Mouse (Mus musculus) G1E (cell line): ENCODE data around the gene Terb2. TPM values are rescaled to one million over a fixed set of nuclear protein-coding genes. Genes with fewer than 3 reads are reported as not detected.

Experiments
- ATAC-seq: 2 replicates; pipeline ENCODE4 v1.8.0; 2016; ENCODE audit warnings: mild to moderate bottlenecking; ENCODE audit not compliant: insufficient number of reproducible peaks, poor library complexity, low FRiP score, severe bottlenecking; ENCODE audit errors: extremely low read depth
- DNase-seq: peaks from one replicate; pipeline ENCODE4 v3.0.0; 2012; ENCODE audit warnings: low spot score
- H3K27me3 ChIP-seq: 2 replicates; pipeline ENCODE4 v1.6.1; 2012; ENCODE audit warnings: mild to moderate bottlenecking, low read length, inconsistent platforms; ENCODE audit not compliant: insufficient read depth
- H3K36me3 ChIP-seq: replicated peaks from 2 replicates; pipeline ENCODE3; 2012; ENCODE audit warnings: mild to moderate bottlenecking, inconsistent platforms
- H3K4me1 ChIP-seq: 2 replicates; pipeline ENCODE4 v1.6.1; 2012; ENCODE audit warnings: low read depth, low read length, inconsistent platforms, mixed read lengths; ENCODE audit not compliant: insufficient read depth
- H3K4me3 ChIP-seq: 2 replicates; pipeline ENCODE4 v1.5.1; 2012; ENCODE audit warnings: low read depth, mild to moderate bottlenecking, inconsistent platforms, low read length, moderate library complexity, mixed read lengths
- H3K9me3 ChIP-seq: replicated peaks from 2 replicates; pipeline ENCODE4 v1.6.1; 2012; ENCODE audit warnings: inconsistent platforms
- CTCF ChIP-seq: IDR thresholded peaks from 2 replicates; pipeline ENCODE4 v1.5.1; 2012; ENCODE audit warnings: low read depth, low read length, inconsistent platforms, mixed read lengths
- GATA1 ChIP-seq: IDR thresholded peaks from 2 replicates; pipeline ENCODE4 v1.6.1; 2012; ENCODE audit warnings: borderline replicate concordance, low read length, inconsistent platforms, mixed read lengths
- GATA2 ChIP-seq: IDR thresholded peaks from 2 replicates; pipeline ENCODE4 v1.6.1; 2012; ENCODE audit warnings: low read depth, low read length, inconsistent platforms, borderline replicate concordance
- POLR2AphosphoS5 ChIP-seq: IDR thresholded peaks from 2 replicates; pipeline ENCODE4 v1.6.1; 2012; ENCODE audit warnings: low read depth, low read length, inconsistent platforms; ENCODE audit not compliant: insufficient replicate concordance
- TAL1 ChIP-seq: conservative IDR thresholded peaks from 2 replicates; pipeline ENCODE4 v1.6.1; 2012; ENCODE audit warnings: low read depth, low read length, inconsistent platforms, mixed read lengths
- polyA plus RNA-seq: library from polyadenylated mRNA; stranded (reverse); fragments of >175 nt; gene quantifications from 2 replicates; pipeline ENCODE4 v1.2.3, GENCODE M21; 2012
- total RNA-seq, 2 experiments: library from RNA; stranded (forward) in 1 of 2; stranded (reverse) in 1 of 2; fragments of 200-1000 nt in 1 of 2; fragments of >200 nt in 1 of 2; fragmentation: Nextera tagmentation in 1 of 2; gene quantifications; 2 replicates each; pipeline ENCODE4 v1.2.3; 2014 to 2017

The Terb2 gene
- total and polyA plus RNA-seq, 3 experiments = not detected

DNA sequence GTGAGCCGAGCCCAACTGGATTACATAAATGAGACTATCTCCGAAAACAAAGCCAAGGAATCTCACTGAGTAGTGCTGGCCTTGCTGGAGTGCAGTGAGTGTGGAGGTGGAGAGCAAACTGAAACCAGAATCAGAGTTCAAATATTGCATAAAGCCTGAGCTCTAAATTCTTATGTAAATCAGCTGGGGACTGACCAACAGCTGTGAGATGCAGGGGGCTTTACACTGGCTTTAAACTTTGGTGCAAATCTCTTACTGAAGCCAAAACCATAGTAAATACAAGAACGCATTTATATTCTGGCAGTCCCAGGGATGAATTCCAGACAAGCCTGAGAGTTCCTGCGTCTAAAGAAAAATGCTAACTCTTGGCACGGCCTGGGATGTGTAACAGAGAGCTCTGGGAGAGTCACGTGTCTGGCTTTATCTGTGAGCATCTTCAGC, 27.7 kb upstream of the Terb2 start:
- Histone ChIP-seq H3K4me1 (peaks cover 23% of the 10 kb centered on the region), H3K4me3 (no peak overlapping the region), H3K9me3 (no peaks in the 10 kb centered on the region), H3K36me3 (peaks cover 28% of the 10 kb centered on the region), H3K27me3 (peaks cover 4% of the 10 kb centered on the region; the same call in 1 of the 2 replicates)
- no peak for DNase-seq
- TF ChIP-seq TAL1 = no peak
- no peak for ATAC-seq

DNA sequence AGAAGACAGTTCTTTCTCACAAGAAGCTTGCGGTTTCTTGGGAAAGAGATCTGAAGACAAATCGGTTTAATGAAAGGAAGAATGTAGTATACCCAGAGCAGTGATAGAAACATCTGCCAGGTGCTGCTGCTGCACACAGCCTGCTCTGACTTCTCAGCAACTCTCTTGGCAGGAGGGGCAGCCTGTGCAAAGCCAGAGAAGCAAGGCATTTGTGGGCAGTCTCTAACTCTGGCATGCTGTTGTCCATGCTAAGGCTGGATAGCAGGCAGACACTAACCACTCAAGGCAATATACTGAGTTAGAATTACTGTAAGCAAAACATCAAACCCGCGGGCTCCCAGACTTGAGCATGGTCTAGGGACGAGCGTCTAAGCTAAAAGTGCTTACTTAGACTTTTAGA, 26.4 kb upstream of the Terb2 start:
- ATAC-seq = no peak
- no peak overlapping the region for H3K4me3 ChIP-seq
- H3K27me3 ChIP-seq = peaks cover 4% of the 10 kb centered on the region; the same call in 1 of the 2 replicates
- no peak for TF ChIP-seq POLR2AphosphoS5
- no peak for TF ChIP-seq CTCF
- TF ChIP-seq GATA2 = no peak
- no peak for TF ChIP-seq GATA1
- TF ChIP-seq TAL1 = no peak
- peaks cover 17% of the 10 kb centered on the region for H3K36me3 ChIP-seq
- peaks cover 22% of the 10 kb centered on the region for H3K4me1 ChIP-seq
- H3K9me3 ChIP-seq = no peaks in the 10 kb centered on the region
- DNase-seq = no peak

DNA sequence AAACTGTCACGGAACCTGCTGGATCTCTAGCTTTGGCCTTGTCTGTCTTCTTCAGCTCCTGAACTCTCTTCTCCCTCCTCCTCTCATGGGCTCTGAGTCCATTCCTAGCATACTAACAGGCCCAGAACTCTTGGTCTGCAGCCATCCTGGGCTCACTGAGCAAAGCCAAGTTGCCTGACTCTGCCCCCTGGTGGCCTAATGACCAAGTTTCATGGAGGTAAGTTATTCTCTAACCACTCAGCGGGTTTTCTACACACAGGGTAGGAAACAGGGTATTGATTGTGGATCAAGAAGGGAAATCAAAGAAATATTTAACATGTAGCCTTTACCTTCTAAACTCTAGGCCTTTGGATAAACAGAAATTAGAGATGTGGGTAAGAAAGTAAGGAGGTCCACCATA, 25.4 kb upstream of the Terb2 start, which contains the start of gene Trim69:
TSS of gene Trim69 (plus strand) at position 21 of the 400 bp plus-strand sequence.
- DNase-seq = peak; percentile 50
- Histone ChIP-seq H3K36me3 (peaks cover 7% of the 10 kb centered on the region), H3K4me1 (peaks cover 13% of the 10 kb centered on the region), H3K9me3 (no peaks in the 10 kb centered on the region), H3K4me3 (no peak within 1 kb of the TSS), H3K27me3 (peaks cover 4% of the 10 kb centered on the region; the same call in 1 of the 2 replicates)
- peak; percentile 73; the same call in 1 of the 2 replicates for ATAC-seq
- TF ChIP-seq CTCF (peak; percentile 48; the same call in 1 of the 2 replicates), TAL1 (no peak)

DNA sequence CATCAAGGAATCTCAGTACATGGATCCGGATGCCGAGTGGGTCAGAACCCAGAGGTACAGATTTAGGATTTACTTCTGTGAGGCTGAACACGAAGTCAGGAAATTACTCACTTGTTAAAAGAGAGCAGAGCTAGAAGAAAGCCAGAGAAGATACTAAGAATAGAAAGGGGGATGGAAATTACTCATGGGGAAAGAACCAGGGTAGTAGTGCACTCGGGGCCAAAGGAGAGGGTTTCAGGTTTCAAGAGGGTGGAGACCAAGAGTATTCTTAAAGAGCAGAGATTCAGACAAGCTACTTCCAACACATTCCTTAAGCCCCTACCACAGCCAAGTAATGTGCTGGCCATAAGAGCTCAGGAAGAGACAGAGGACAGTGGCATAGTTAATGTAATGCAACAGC, 24.5 kb upstream of the Terb2 start:
- peaks cover under 1% of the 10 kb centered on the region for H3K36me3 ChIP-seq
- no peaks in the 10 kb centered on the region for H3K9me3 ChIP-seq
- DNase-seq (no peak), ATAC-seq (no peak)
- H3K4me3 ChIP-seq = no peak overlapping the region
- TF ChIP-seq GATA1 (no peak), CTCF (no peak), GATA2 (no peak), POLR2AphosphoS5 (no peak)
- peaks cover 6% of the 10 kb centered on the region for H3K27me3 ChIP-seq
- H3K4me1 ChIP-seq = peaks cover 6% of the 10 kb centered on the region

DNA sequence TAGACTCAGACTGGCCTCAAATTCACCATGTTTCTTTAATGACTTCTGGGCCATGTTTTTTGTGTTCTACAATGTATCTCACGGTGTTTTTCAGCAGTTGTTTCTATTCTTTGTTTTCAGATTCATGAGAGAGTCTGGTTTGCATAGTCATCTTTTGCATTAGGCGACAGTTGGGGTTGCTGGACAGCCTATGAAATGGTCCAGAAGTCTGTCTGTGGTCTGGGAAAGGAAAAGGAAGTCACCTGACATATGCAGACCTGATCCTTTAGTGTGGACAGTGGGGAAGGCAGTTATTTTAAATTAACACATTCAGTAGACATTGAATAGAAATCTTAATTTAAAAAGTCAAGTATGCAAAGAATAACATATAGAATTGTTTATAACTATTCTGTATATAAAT, 23.5 kb upstream of the Terb2 start:
- TF ChIP-seq POLR2AphosphoS5 (no peak), GATA1 (no peak), TAL1 (no peak), CTCF (no peak), GATA2 (no peak)
- DNase-seq = no peak
- Histone ChIP-seq H3K9me3 (no peaks in the 10 kb centered on the region), H3K4me3 (no peak overlapping the region), H3K4me1 (peaks cover 6% of the 10 kb centered on the region; the same call in 1 of the 2 replicates), H3K27me3 (peaks cover 6% of the 10 kb centered on the region), H3K36me3 (no peaks in the 10 kb centered on the region)
- no peak for ATAC-seq

DNA sequence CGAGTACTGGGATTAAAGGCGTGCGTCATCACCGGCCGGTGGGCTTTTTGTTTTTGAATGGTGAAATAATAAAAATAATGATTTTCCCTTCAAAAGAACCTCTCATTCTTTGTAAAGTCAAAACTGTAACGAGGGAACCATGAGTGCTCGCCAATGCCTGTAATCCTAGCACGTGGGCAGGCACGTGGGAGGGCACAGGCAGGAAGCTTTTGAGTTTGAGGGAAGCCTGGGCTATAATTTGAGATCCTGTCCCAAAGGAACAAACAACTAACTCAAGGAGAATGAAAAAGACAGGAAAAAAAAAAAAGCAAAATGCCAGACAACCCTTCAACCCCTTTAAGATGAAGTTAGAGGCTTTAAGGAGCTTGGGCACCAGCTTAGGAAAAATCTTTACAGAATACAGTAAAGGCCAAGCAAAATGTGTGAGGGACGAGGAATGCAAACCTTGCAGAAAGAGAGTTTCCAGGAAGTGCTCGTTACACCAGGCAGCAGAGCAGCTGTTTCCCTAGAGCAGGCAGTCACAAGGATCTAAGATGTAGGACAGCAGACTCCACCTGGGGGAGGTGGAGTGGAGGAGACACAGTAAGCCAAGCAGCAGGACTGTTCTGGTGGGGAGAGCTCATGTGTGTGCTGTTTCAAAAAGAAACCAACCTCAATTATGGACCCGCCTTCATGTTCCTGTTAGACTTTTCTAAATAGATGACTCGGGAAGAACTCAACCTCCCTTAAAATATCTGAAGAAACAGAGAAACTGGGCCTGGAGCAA, 22.5 kb upstream of the Terb2 start:
- H3K4me3 ChIP-seq = no peak overlapping the region
- TF ChIP-seq CTCF (no peak), GATA2 (no peak), POLR2AphosphoS5 (no peak), GATA1 (no peak), TAL1 (no peak)
- peaks cover 6% of the 10 kb centered on the region; the same call in 1 of the 2 replicates for H3K4me1 ChIP-seq
- H3K27me3 ChIP-seq = peaks cover 6% of the 10 kb centered on the region
- ATAC-seq = no peak
- no peaks in the 10 kb centered on the region for H3K36me3 ChIP-seq
- no peaks in the 10 kb centered on the region for H3K9me3 ChIP-seq
- DNase-seq = no peak
